Mouse (Mus musculus): ENCODE data around the gene Macrod1. TPM values are rescaled to one million over a fixed set of nuclear protein-coding genes. Genes with fewer than 3 reads are reported as not detected.

The Macrod1 gene
- polyA plus RNA-seq, 1 experiment from 2014 or later = 8.3 TPM

DNA sequence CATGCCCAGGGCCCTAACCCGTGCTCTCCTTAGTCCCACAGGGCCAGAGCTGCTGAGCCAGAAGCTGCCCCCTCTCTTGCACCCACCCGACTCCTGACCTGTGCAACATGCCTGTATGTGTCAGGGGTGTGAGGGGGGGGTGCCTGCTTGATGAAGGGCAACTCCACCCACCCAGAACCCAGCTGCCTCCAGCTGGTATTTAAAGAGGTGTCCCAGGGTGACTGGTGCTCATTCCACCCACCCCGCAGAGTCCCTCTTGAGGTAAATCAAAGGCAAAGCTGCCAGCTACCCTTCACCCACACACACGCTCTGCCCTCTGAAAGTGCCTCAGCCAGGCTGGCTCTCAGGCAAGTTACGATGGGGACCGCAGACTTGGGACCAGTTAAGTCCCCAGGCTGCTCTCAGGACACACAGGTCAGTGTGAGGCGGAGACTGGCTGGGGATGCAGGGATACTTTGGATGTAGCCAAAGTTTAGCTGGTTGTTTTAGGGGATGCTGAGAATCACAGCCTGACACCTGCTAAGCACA is 92.6 kb downstream of the Macrod1 start:
- 75% methylated on average over 7 of the region's 7 CpGs for WGBS
- Histone ChIP-seq H3K9me3 (ENCODE audit: control insufficient read depth, low read depth, low read length) (no peaks in the 10 kb centered on the region), H3K4me3 (ENCODE audit: low read depth, low read length) (no peak overlapping the region), H3K36me3 (ENCODE audit: control insufficient read depth, insufficient read depth, low read length) (no peaks in the 10 kb centered on the region), H3K4me1 (ENCODE audit: control insufficient read depth, insufficient read depth, low read length) (peaks cover 19% of the 10 kb centered on the region; the same call in 1 of the 2 replicates), H3K27ac (ENCODE audit: low read length) (no peak overlapping the region), H3K9ac (replicated peaks; ENCODE audit: low read depth, low read length) (no peak overlapping the region), H3K27me3 (ENCODE audit: control insufficient read depth, insufficient read depth, low read length) (no peaks in the 10 kb centered on the region), H3K4me2 (replicated peaks; ENCODE audit: low read depth, low read length) (no peak overlapping the region)
- no peak for ATAC-seq (ENCODE audit: insufficient number of reproducible peaks, insufficient read depth, low FRiP score, low read depth)

DNA sequence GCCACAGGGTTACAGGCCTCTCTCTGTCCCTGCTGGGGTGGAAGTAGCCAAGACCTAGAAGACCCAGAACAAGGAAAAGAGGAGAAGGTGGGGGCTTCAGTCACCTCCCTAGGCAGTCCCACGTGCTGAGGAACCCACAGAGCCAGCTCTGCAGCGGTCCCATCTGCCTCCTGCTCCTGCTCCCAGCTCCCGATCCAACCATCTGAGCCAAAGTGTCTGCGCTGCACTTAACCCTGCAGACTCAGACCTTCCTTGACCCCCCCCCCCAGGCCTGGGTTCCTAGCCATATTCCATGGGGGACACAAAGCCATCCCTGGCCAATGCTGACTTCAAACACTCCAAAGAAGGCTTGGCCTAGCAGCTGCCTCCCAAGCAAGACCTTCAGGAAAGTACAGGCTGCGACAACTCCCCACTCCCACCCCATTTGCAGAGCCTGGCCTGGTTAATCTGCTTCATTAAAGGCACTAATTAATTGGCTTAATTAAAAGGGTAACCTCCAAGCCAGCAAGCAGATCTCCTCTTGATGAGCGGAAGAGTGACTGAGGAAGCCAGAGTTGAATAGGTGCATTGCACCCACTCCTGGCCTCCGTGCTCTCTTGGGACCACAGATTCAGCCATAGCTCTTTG is 94.8 kb downstream of the Macrod1 start:
- H3K4me1 ChIP-seq (ENCODE audit: control insufficient read depth, insufficient read depth, low read length) = peaks cover 19% of the 10 kb centered on the region; the same call in 1 of the 2 replicates
- 81% methylated on average over 7 of the region's 7 CpGs for WGBS
- no peak overlapping the region for H3K4me2 ChIP-seq (replicated peaks; ENCODE audit: low read depth, low read length)
- no peaks in the 10 kb centered on the region for H3K27me3 ChIP-seq (ENCODE audit: control insufficient read depth, insufficient read depth, low read length)
- no peak overlapping the region for H3K4me3 ChIP-seq (ENCODE audit: low read depth, low read length)
- no peak overlapping the region for H3K27ac ChIP-seq (ENCODE audit: low read length)
- no peaks in the 10 kb centered on the region for H3K36me3 ChIP-seq (ENCODE audit: control insufficient read depth, insufficient read depth, low read length)
- no peak overlapping the region for H3K9ac ChIP-seq (replicated peaks; ENCODE audit: low read depth, low read length)
- no peak for ATAC-seq (ENCODE audit: insufficient number of reproducible peaks, insufficient read depth, low FRiP score, low read depth)
- no peaks in the 10 kb centered on the region for H3K9me3 ChIP-seq (ENCODE audit: control insufficient read depth, low read depth, low read length)

DNA sequence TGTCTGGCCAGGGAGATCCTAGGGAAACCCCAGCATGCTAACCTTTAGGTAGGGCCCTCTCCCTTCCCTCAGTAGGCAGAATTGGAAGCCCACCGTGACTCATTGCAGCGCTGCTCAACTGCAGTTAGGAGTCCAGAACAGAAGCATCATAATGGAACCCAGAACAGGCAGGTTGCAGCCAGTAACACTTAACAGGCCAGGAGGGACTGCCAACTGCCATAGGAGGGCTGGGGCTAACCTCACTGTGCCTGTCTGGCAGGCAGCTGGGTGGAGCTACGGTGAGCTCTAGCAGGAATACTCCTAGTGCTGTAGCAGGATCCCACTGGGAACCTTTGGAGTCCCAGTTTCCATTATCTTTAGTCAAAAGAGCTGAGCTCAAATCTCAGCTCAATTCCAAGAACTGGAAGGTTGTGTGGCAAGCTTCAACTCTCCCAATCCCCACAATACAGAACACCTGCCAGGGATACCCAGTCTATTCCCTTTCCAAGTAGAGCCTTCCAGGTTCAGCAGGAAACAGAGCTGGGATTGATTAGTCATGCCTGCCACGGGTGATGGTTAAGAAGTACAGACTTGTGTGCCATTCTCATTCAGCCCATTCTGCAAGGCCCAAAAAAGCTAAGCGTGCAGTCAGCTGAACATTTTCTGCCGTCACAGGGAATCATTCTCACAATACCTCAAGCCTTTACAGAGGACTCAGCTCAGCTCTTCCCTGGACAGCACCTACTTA is 95.5 kb downstream of the Macrod1 start:
- Histone ChIP-seq H3K4me2 (replicated peaks; ENCODE audit: low read depth, low read length) (no peak overlapping the region), H3K27ac (ENCODE audit: low read length) (no peak overlapping the region), H3K27me3 (ENCODE audit: control insufficient read depth, insufficient read depth, low read length) (no peaks in the 10 kb centered on the region), H3K9me3 (ENCODE audit: control insufficient read depth, low read depth, low read length) (no peaks in the 10 kb centered on the region), H3K4me3 (ENCODE audit: low read depth, low read length) (no peak overlapping the region), H3K36me3 (ENCODE audit: control insufficient read depth, insufficient read depth, low read length) (no peaks in the 10 kb centered on the region), H3K4me1 (ENCODE audit: control insufficient read depth, insufficient read depth, low read length) (peaks cover 19% of the 10 kb centered on the region; the same call in 1 of the 2 replicates), H3K9ac (replicated peaks; ENCODE audit: low read depth, low read length) (no peak overlapping the region)
- ATAC-seq (ENCODE audit: insufficient number of reproducible peaks, insufficient read depth, low FRiP score, low read depth) = no peak
- 85% methylated on average over 6 of the region's 6 CpGs for WGBS

DNA sequence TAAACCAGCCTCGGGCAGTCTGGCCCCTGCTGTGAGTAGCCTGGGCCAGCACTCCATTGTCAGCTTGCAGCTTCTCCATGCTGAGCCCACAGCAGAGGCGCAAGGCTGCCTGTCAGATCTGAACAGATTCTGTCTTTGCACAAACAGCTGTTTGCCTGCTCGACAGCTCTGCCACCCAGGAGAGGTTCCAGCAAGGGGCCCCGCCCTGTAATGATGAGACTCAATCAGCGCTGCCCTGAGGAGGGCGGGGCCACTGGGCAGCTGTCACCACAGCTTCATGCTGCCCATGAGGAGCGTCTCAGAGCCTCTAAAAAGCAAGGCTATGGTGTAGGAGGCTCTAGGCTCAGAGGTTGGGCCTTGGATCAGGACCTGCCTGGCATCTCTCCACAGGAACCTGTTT is 96.6 kb downstream of the Macrod1 start:
- Histone ChIP-seq H3K27me3 (ENCODE audit: control insufficient read depth, insufficient read depth, low read length) (no peaks in the 10 kb centered on the region), H3K4me3 (ENCODE audit: low read depth, low read length) (no peak overlapping the region), H3K9me3 (ENCODE audit: control insufficient read depth, low read depth, low read length) (no peaks in the 10 kb centered on the region), H3K4me2 (replicated peaks; ENCODE audit: low read depth, low read length) (no peak overlapping the region), H3K4me1 (ENCODE audit: control insufficient read depth, insufficient read depth, low read length) (peaks cover 18% of the 10 kb centered on the region; the same call in 1 of the 2 replicates), H3K9ac (replicated peaks; ENCODE audit: low read depth, low read length) (no peak overlapping the region), H3K36me3 (ENCODE audit: control insufficient read depth, insufficient read depth, low read length) (no peaks in the 10 kb centered on the region), H3K27ac (ENCODE audit: low read length) (peak overlapping the region; percentile 15; the same call in 1 of the 2 replicates)
- ATAC-seq (ENCODE audit: insufficient number of reproducible peaks, insufficient read depth, low FRiP score, low read depth) = no peak
- WGBS = 23% methylated on average over 7 of the region's 7 CpGs

DNA sequence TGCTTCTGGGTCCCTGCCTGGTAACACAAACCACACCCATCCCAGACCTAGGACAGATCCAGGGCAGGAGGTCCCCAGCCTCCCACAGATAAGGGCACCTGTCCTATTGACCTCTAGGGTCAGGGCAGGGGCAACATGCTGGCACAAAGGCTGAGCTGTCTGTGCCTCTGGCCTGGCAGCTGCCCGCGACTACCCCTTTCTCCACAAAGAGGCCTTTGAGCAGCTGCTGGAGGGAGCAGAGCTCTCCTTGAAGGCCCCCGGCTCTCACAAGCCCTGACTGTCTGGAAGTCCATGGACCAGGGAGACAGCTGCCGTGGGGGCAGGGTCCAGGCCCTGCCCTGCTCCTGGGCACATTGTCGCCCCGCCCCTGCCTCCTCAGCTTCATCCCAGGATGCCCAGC is 98.6 kb downstream of the Macrod1 start:
- WGBS = 72% methylated on average over 6 of the region's 6 CpGs
- no peak overlapping the region for H3K9ac ChIP-seq (replicated peaks; ENCODE audit: low read depth, low read length)
- H3K4me1 ChIP-seq (ENCODE audit: control insufficient read depth, insufficient read depth, low read length) = peaks cover 13% of the 10 kb centered on the region
- H3K4me2 ChIP-seq (replicated peaks; ENCODE audit: low read depth, low read length) = no peak overlapping the region
- H3K36me3 ChIP-seq (ENCODE audit: control insufficient read depth, insufficient read depth, low read length) = no peaks in the 10 kb centered on the region
- peak; percentile 59; the same call in 1 of the 2 replicates for ATAC-seq (ENCODE audit: insufficient number of reproducible peaks, insufficient read depth, low FRiP score, low read depth)
- H3K27me3 ChIP-seq (ENCODE audit: control insufficient read depth, insufficient read depth, low read length) = no peaks in the 10 kb centered on the region
- no peak overlapping the region for H3K4me3 ChIP-seq (ENCODE audit: low read depth, low read length)
- H3K9me3 ChIP-seq (ENCODE audit: control insufficient read depth, low read depth, low read length) = no peaks in the 10 kb centered on the region
- H3K27ac ChIP-seq (ENCODE audit: low read length) = no peak overlapping the region

DNA sequence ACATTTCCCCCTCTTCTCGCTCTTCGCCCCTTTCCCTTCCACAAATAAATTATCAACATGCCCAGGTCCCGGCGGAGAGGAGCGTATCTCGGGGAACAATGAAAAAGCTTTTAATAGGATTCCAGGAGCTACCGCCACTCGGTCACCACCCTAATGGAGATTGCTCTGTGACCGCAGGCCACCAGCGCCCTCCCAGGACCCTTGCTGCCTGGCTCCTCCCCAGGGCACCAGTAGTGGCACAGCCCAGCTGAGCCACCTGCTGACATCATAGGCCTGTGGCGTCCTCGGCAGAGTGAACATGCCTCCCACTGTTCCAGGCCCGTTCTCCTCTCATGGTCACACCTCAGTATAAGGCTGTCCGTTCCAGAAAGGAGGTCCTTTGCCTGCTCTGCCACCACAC is 101.1 kb downstream of the Macrod1 start:
- H3K4me1 ChIP-seq (ENCODE audit: control insufficient read depth, insufficient read depth, low read length) = peaks cover 14% of the 10 kb centered on the region

DNA sequence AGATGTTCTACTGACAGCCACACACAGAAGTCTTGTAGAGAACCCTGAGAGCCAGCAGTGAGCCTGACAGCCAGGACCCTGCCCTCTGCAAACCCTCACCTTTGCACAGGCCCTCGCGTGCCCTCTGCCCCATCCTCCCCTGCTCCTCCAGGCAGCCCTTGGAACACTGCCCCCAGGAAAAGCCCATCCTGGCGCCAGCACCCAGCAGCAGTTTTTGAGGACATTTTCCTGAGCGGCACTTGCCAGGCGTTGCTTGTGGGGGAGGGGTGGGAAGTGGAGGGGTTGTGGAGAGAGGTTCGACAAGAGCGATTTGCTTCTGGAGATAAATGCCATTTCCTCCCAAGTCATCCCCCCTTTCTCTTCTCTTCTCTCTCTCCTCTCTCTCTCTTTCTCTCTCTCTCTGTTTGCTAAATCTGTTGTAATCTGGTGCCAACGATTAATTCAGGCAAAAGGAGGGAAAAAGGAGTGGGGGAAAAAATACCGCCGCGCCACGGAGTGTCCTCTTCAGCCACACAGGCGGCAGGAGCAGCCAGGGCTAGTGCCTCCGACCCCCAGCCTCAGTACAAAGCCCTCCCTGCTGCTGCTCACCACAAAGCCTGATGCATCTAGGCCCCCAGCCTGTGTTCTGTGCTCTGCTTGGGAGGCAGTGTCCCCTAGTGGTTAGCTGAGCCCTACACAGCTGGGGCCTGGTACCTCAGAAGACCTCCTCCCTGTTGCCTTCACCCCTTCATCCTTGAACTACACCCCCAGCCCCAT is 103.7 kb downstream of the Macrod1 start:
- H3K36me3 ChIP-seq (ENCODE audit: control insufficient read depth, insufficient read depth, low read length) = no peaks in the 10 kb centered on the region
- peak overlapping the region; percentile 23; the same call in 1 of the 2 replicates for H3K27ac ChIP-seq (ENCODE audit: low read length)
- peak; percentile 47; the same call in 1 of the 2 replicates for ATAC-seq (ENCODE audit: insufficient number of reproducible peaks, insufficient read depth, low FRiP score, low read depth)
- H3K27me3 ChIP-seq (ENCODE audit: control insufficient read depth, insufficient read depth, low read length) = no peaks in the 10 kb centered on the region
- WGBS = 5% methylated on average over 14 of the region's 14 CpGs
- no peak overlapping the region for H3K9ac ChIP-seq (replicated peaks; ENCODE audit: low read depth, low read length)
- no peaks in the 10 kb centered on the region for H3K9me3 ChIP-seq (ENCODE audit: control insufficient read depth, low read depth, low read length)
- 0 out of 2 replicates have a peak overlapping the region, but pooled peaks have one; percentile 10 for H3K4me2 ChIP-seq (replicated peaks; ENCODE audit: low read depth, low read length)
- no peak overlapping the region for H3K4me3 ChIP-seq (ENCODE audit: low read depth, low read length)
- peaks cover 20% of the 10 kb centered on the region for H3K4me1 ChIP-seq (ENCODE audit: control insufficient read depth, insufficient read depth, low read length)

More for the DNA sequence above, 101.1 kb downstream of the Macrod1 start:
- H3K9me3 ChIP-seq (ENCODE audit: control insufficient read depth, low read depth, low read length) = no peaks in the 10 kb centered on the region
- no peaks in the 10 kb centered on the region for H3K27me3 ChIP-seq (ENCODE audit: control insufficient read depth, insufficient read depth, low read length)
- no peak for ATAC-seq (ENCODE audit: insufficient number of reproducible peaks, insufficient read depth, low FRiP score, low read depth)
- 40% methylated on average over 14 of the region's 14 CpGs for WGBS
- no peaks in the 10 kb centered on the region for H3K36me3 ChIP-seq (ENCODE audit: control insufficient read depth, insufficient read depth, low read length)
- H3K27ac ChIP-seq (ENCODE audit: low read length) = no peak overlapping the region; the same call in 1 of the 2 replicates
- no peak overlapping the region for H3K9ac ChIP-seq (replicated peaks; ENCODE audit: low read depth, low read length)
- no peak overlapping the region for H3K4me2 ChIP-seq (replicated peaks; ENCODE audit: low read depth, low read length)
- no peak overlapping the region for H3K4me3 ChIP-seq (ENCODE audit: low read depth, low read length)

DNA sequence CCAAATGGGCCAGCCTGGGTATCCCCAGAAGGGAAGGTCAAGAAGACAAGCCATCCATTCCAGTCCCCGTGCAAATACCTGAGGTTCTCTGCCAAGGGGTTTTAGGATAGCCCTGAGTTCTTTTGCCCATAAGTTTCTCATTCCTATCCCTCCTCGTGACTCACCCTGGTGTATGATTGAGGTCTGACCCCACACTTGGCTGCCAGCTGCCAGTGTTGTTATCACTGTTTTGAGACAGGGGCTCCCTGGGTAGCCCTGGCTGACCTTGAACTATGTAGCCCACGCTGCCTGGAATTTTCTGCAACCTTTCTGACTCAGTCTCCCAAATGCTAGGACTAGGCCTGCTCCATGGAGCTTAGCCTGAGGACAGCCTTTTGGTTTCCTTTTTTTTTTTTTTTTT is 104.5 kb downstream of the Macrod1 start:
- 75% methylated on average over 3 of the region's 3 CpGs for WGBS
- no peaks in the 10 kb centered on the region for H3K27me3 ChIP-seq (ENCODE audit: control insufficient read depth, insufficient read depth, low read length)
- no peaks in the 10 kb centered on the region for H3K9me3 ChIP-seq (ENCODE audit: control insufficient read depth, low read depth, low read length)
- no peak overlapping the region for H3K9ac ChIP-seq (replicated peaks; ENCODE audit: low read depth, low read length)
- no peak for ATAC-seq (ENCODE audit: insufficient number of reproducible peaks, insufficient read depth, low FRiP score, low read depth)
- no peak overlapping the region for H3K4me3 ChIP-seq (ENCODE audit: low read depth, low read length)
- H3K36me3 ChIP-seq (ENCODE audit: control insufficient read depth, insufficient read depth, low read length) = no peaks in the 10 kb centered on the region
- peaks cover 20% of the 10 kb centered on the region for H3K4me1 ChIP-seq (ENCODE audit: control insufficient read depth, insufficient read depth, low read length)
- H3K27ac ChIP-seq (ENCODE audit: low read length) = no peak overlapping the region
- no peak overlapping the region for H3K4me2 ChIP-seq (replicated peaks; ENCODE audit: low read depth, low read length)
